Mouse (Mus musculus) ES-E14 (cell line): ENCODE data around the gene Atl1. TPM values are rescaled to one million over a fixed set of nuclear protein-coding genes. Genes with fewer than 3 reads are reported as not detected.

Source experiments
- DNase-seq: peaks from one replicate; pipeline ENCODE4 v3.0.0-alpha.2; 2013; ENCODE audit warnings: low read depth, low spot score
- H3K27ac ChIP-seq: 2 replicates; pipeline ENCODE4 v1.5.1; 2012; ENCODE audit warnings: low read depth, mild to moderate bottlenecking, low read length, moderate library complexity, mixed read lengths; ENCODE audit not compliant: poor library complexity, insufficient read depth, severe bottlenecking
- H3K36me3 ChIP-seq: 2 replicates; pipeline ENCODE4 v1.6.1; 2012; ENCODE audit warnings: mild to moderate bottlenecking, low read length, moderate library complexity, mixed read lengths; ENCODE audit not compliant: control insufficient read depth, poor library complexity, insufficient read depth, severe bottlenecking
- H3K4me1 ChIP-seq, 2 experiments: fragments of 150-350 bp in 1 of 2; sonication (generic) in 1 of 2; 2 replicates each; pipeline ENCODE4 v1.6.1; 2012; ENCODE audit warnings: low read length in 2 of 2, mild to moderate bottlenecking in 1 of 2, mixed read lengths in 1 of 2; ENCODE audit not compliant: control insufficient read depth in 2 of 2, insufficient read depth in 2 of 2, poor library complexity in 1 of 2
- H3K4me3 ChIP-seq, 2 experiments: fragments of 150-350 bp in 1 of 2; sonication (generic) in 1 of 2; 2 replicates each; pipeline ENCODE4 v1.5.1; 2012; ENCODE audit warnings: low read length in 2 of 2, low read depth in 1 of 2, mild to moderate bottlenecking in 1 of 2, mixed read lengths in 1 of 2; ENCODE audit not compliant: insufficient read depth in 1 of 2, poor library complexity in 1 of 2, severe bottlenecking in 1 of 2
- H3K9ac ChIP-seq: 2 replicates; pipeline ENCODE4 v1.6.1; 2012; ENCODE audit warnings: low read depth, mild to moderate bottlenecking, low read length, mixed read lengths; ENCODE audit not compliant: poor library complexity, insufficient read depth, severe bottlenecking
- H3K9me3 ChIP-seq: fragments of 150-350 bp; sonication (generic); 2 replicates; pipeline ENCODE4 v1.6.1; 2012; ENCODE audit warnings: low read depth, mild to moderate bottlenecking, low read length; ENCODE audit not compliant: control insufficient read depth, insufficient read depth
- CHD2 ChIP-seq: IDR thresholded peaks from 2 replicates; pipeline ENCODE4 v1.6.1; 2014; ENCODE audit warnings: mild to moderate bottlenecking, low read depth, low read length, inconsistent platforms
- HCFC1 ChIP-seq: IDR thresholded peaks from 2 replicates; pipeline ENCODE4 v1.6.1; 2012; ENCODE audit warnings: low read length, inconsistent platforms, borderline replicate concordance; ENCODE audit not compliant: insufficient read depth
- MAFK ChIP-seq: IDR thresholded peaks from 2 replicates; pipeline ENCODE4 v1.6.1; 2014; ENCODE audit warnings: mild to moderate bottlenecking, low read depth, low read length, inconsistent platforms; ENCODE audit not compliant: insufficient read depth
- ZC3H11A ChIP-seq: IDR thresholded peaks from 2 replicates; pipeline ENCODE4 v1.6.1; 2012; ENCODE audit warnings: low read depth, mild to moderate bottlenecking, inconsistent platforms, low read length, borderline replicate concordance
- ZNF384 ChIP-seq: IDR thresholded peaks from 2 replicates; pipeline ENCODE4 v1.6.1; 2012; ENCODE audit warnings: low read depth, low read length, inconsistent platforms
- in situ Hi-C, 2 experiments: fragments of 600-800 bp; cut with MboI; formaldehyde crosslinking; loops; one replicate each; pipeline ENCODE4 v1.15.1; 2025; ENCODE audit warnings: low sequenced_read_pairs in 2 of 2, inconsistent platforms in 1 of 2; ENCODE audit not compliant: unreplicated experiment in 2 of 2
- total RNA-seq: library from RNA; depleted of rRNA; stranded (reverse); fragments of 300-350 nt; gene quantifications from 2 replicates; pipeline ENCODE4 v1.2.3, GENCODE M21; 2012

Atl1 gene
- total RNA-seq, 1 experiment = 2.5 TPM

GRCm38 (mm10) chr12:69887776-69888175 is 4.6 kb upstream of the Atl1 start:
- Histone ChIP-seq H3K9me3 (no peaks in the 10 kb centered on the region), H3K9ac (no peak overlapping the region), H3K4me3 (no peak overlapping the region), H3K36me3 (no peaks in the 10 kb centered on the region; the same call in none of the 2 replicates), H3K27ac (no peak overlapping the region), H3K4me1 (peaks cover 6 to 11% of the 10 kb centered on the region in 2 experiments; a peak in 2 of 4 replicates)
- DNase-seq = no peak
- no peak for TF ChIP-seq ZNF384
- TF ChIP-seq HCFC1 = no peak
- no peak for TF ChIP-seq ZC3H11A
- no peak for TF ChIP-seq MAFK
- TF ChIP-seq CHD2 = no peak
- in situ Hi-C loops = no loop called here

GRCm38 (mm10) chr12:69888345-69888744 is 4.1 kb upstream of the Atl1 start:
- Histone ChIP-seq H3K9ac (no peak overlapping the region), H3K36me3 (no peaks in the 10 kb centered on the region; the same call in none of the 2 replicates), H3K4me3 (no peak overlapping the region), H3K4me1 (peaks cover 6 to 11% of the 10 kb centered on the region in 2 experiments; a peak in 2 of 4 replicates), H3K27ac (no peak overlapping the region), H3K9me3 (no peaks in the 10 kb centered on the region)
- DNase-seq = no peak
- in situ Hi-C loops = no loop called here
- TF ChIP-seq MAFK = no peak
- TF ChIP-seq ZC3H11A = no peak
- TF ChIP-seq CHD2 = no peak
- no peak for TF ChIP-seq HCFC1
- no peak for TF ChIP-seq ZNF384

- peaks cover 6 to 9% of the 10 kb centered on the region in 2 experiments; a peak in 2 of 4 replicates for H3K4me1 ChIP-seq
- H3K36me3 ChIP-seq = no peaks in the 10 kb centered on the region; the same call in none of the 2 replicates
- TF ChIP-seq ZNF384 (no peak), CHD2 (no peak), MAFK (no peak), ZC3H11A (no peak), HCFC1 (no peak)
- in situ Hi-C loops = no loop called here
- DNase-seq = no peak
- H3K9ac ChIP-seq = 0 out of 2 replicates have a peak overlapping the region, but pooled peaks have one; percentile 22
- H3K4me3 ChIP-seq = no peak overlapping the region
- no peak overlapping the region for H3K27ac ChIP-seq
- H3K9me3 ChIP-seq = no peaks in the 10 kb centered on the region
These were observed 2.4 kb upstream of the Atl1 start for GRCm38 (mm10) chr12:69890051-69890450.

- in situ Hi-C loops = no loop called here
- Histone ChIP-seq H3K4me1 (peaks cover 6 to 9% of the 10 kb centered on the region in 2 experiments; a peak in 2 of 4 replicates), H3K9me3 (no peaks in the 10 kb centered on the region), H3K27ac (no peak overlapping the region), H3K4me3 (no peak overlapping the region), H3K9ac (0 out of 2 replicates have a peak overlapping the region, but pooled peaks have one; percentile 22), H3K36me3 (no peaks in the 10 kb centered on the region; the same call in none of the 2 replicates)
- no peak for DNase-seq
- TF ChIP-seq ZNF384 (no peak), MAFK (no peak), HCFC1 (no peak), CHD2 (no peak), ZC3H11A (no peak)
These were observed 1.9 kb upstream of the Atl1 start for GRCm38 (mm10) chr12:69890476-69890875.

- H3K9ac ChIP-seq = peak overlapping the region; percentile 96; the same call in 1 of the 2 replicates
- peaks cover 6 to 9% of the 10 kb centered on the region in 2 experiments; a peak in 2 of 4 replicates for H3K4me1 ChIP-seq
- no peaks in the 10 kb centered on the region; the same call in none of the 2 replicates for H3K36me3 ChIP-seq
- in situ Hi-C loops = no loop called here
- DNase-seq = no peak
- peak overlapping the region; percentile 94 to 97 for H3K4me3 ChIP-seq
- no peak overlapping the region for H3K27ac ChIP-seq
- H3K9me3 ChIP-seq = no peaks in the 10 kb centered on the region
- TF ChIP-seq HCFC1 (no peak), MAFK (no peak), ZNF384 (no peak), ZC3H11A (no peak), CHD2 (no peak)
These were observed 693 bp upstream of the Atl1 start for GRCm38 (mm10) chr12:69891721-69892120.
